Mouse (Mus musculus): ENCODE measurements around the gene Nectin2.
"Not testable (repeated sequence)": the region's sequence is repeated elsewhere in the genome, so short reads cannot be mapped to it uniquely, and the experiment has no call there.

Nectin2 gene

GRCm38 (mm10) chr7:19750217-19751069 lies at the start of gene Nectin2:
Gene Nectin2 (minus strand): TSS chr7:19750483.
- DNase-seq (ENCODE audit: low spot score in 2 of 2) = peak; percentile 73 to 76

- peak in 1 of 2 experiments; percentile 28 for DNase-seq (ENCODE audit: low spot score in 2 of 2)
Measured at GRCm38 (mm10) chr7:19796697-19797588, 46.7 kb upstream of the Nectin2 start, which contains the start of gene Cblc. Gene Cblc (minus strand): TSS chr7:19796809.

GRCm38 (mm10) chr7:19796254-19796653 lies 46.0 kb upstream of the Nectin2 start:
- DNase-seq (ENCODE audit: low spot score in 2 of 2) = no peak

GRCm38 (mm10) chr7:19795236-19795635 lies 45.0 kb upstream of the Nectin2 start:
- no peak for DNase-seq (ENCODE audit: low spot score in 2 of 2)

- no peak for DNase-seq (ENCODE audit: low spot score in 2 of 2)
Measured at GRCm38 (mm10) chr7:19792701-19793630, 42.7 kb upstream of the Nectin2 start.

- DNase-seq (ENCODE audit: low spot score in 2 of 2) = not testable (repeated sequence)
Measured at GRCm38 (mm10) chr7:19791504-19791903, 41.2 kb upstream of the Nectin2 start.

GRCm38 (mm10) chr7:19789904-19790347 lies 39.6 kb upstream of the Nectin2 start:
- peak; percentile 54 to 86 for DNase-seq (ENCODE audit: low spot score in 2 of 2)

- no peak for DNase-seq (ENCODE audit: low spot score in 2 of 2)
Measured at GRCm38 (mm10) chr7:19785874-19786458, 35.7 kb upstream of the Nectin2 start.

GRCm38 (mm10) chr7:19784764-19785535 lies 34.7 kb upstream of the Nectin2 start:
- DNase-seq (ENCODE audit: low spot score in 2 of 2) = no peak

- no peak for DNase-seq (ENCODE audit: low spot score in 2 of 2)
Measured at GRCm38 (mm10) chr7:19783630-19784029, 33.3 kb upstream of the Nectin2 start.

- no peak for DNase-seq (ENCODE audit: low spot score in 2 of 2)
Measured at GRCm38 (mm10) chr7:19782645-19783044, 32.4 kb upstream of the Nectin2 start.

- DNase-seq (ENCODE audit: low spot score in 2 of 2) = no peak
Measured at GRCm38 (mm10) chr7:19781741-19782140, 31.5 kb upstream of the Nectin2 start.

- DNase-seq (ENCODE audit: low spot score in 2 of 2) = no peak
Measured at GRCm38 (mm10) chr7:19779903-19780302, 29.6 kb upstream of the Nectin2 start.

- DNase-seq (ENCODE audit: low spot score in 2 of 2) = no peak
Measured at GRCm38 (mm10) chr7:19778645-19779044, 28.4 kb upstream of the Nectin2 start.

- DNase-seq (ENCODE audit: low spot score in 2 of 2) = no peak
Measured at GRCm38 (mm10) chr7:19777049-19777723, 26.9 kb upstream of the Nectin2 start.

- DNase-seq (ENCODE audit: low spot score in 2 of 2) = no peak
Measured at GRCm38 (mm10) chr7:19771682-19772081, 21.4 kb upstream of the Nectin2 start.

GRCm38 (mm10) chr7:19770984-19771391 lies 20.7 kb upstream of the Nectin2 start, which contains the start of gene Bcam:
Gene Bcam (minus strand): TSS chr7:19771016.
- DNase-seq (ENCODE audit: low spot score in 2 of 2) = no peak

GRCm38 (mm10) chr7:19770375-19770754 lies 20.1 kb upstream of the Nectin2 start:
- peak in 1 of 2 experiments; percentile 56 for DNase-seq (ENCODE audit: low spot score in 2 of 2)
